Mouse (Mus musculus): ENCODE results near the gene Cep112. TPM values are rescaled to one million over a fixed set of nuclear protein-coding genes. Genes with fewer than 3 reads are reported as not detected.

The Cep112 gene
- polyA plus RNA-seq (2012; fragmentation: generic; extraction: Trizol) = 0.97 TPM
- long read RNA-seq, experiment 1, partial matches to known transcripts = 1 of 4 reads
- long read RNA-seq, experiment 1, other reads (novel, unspliced or antisense) = 3 of 4 reads
- long read RNA-seq, experiment 2, partial matches to known transcripts = 0 of 4 reads
- long read RNA-seq, experiment 2, other reads (novel, unspliced or antisense) = 2 of 4 reads

DNA sequence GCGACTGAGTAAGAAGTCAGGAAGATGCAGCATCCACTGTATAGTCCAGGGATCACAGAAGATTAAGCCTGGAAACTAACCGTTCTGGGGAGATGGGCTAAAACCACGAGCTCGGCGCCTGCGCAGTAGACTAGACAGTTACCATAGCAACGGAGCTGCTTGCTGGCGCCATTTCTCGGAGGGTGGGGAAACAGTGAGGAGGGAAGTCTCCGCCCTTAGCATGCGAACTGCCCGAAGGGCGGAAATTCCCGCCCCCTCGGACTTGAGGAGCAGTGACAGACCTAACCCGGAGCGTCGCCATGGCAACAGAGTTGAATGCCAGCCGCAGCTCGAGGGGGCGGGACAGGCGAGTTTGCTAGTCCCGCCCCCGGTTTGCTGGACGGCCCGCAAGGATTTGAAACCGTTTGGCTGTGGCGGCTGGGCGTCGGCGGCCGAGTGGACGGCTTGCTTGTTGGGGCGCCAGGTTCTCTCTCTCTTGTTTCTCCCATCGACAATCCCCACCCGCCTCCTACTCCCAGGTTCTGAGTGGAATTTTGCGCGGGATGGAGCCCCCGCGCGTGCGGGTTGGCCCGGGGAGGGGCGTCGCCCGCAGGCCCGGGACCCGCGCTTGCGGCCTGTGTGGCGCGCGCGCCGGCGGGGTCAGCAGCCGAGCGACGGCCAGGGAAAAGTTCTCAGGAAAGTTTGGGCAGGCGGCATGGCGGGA is at the start of gene Cep112:
Cep112 (plus strand) TSS at position 304 of the 703 bp plus-strand sequence.
- peak within 1 kb of the TSS; percentile 46 for H3K4me3 ChIP-seq (ENCODE audit: insufficient read depth, poor library complexity, severe bottlenecking)

DNA sequence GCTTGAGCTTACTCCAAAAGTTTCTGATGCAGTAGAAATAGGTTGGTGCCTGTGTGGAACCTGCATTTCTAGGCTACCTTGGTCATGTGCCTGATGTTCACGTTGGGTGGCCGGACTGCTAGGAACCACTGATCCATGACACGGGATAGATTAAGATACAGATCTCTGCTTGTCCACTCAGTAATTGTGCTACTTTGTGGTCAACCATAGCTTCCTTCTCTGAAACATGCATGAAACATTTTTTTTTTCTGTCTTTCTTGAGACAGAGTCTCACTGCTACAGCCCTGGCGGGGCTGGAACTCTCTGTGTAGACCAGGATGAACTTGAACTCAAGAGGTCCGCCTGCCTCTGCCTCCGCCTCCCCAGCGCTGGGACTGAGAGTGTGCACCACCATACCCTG is 48.2 kb upstream of the Cep112 start:
- H3K27me3 ChIP-seq (ENCODE audit: control insufficient read depth, insufficient read depth, insufficient read length) = no peaks in the 10 kb centered on the region
- no peaks in the 10 kb centered on the region for H3K36me3 ChIP-seq (ENCODE audit: control insufficient read depth, insufficient read depth)
- no peak overlapping the region for H3ac ChIP-seq (ENCODE audit: control insufficient read depth, insufficient read length, low read depth)
- no peaks in the 10 kb centered on the region for H3K79me3 ChIP-seq (ENCODE audit: low read depth)
- no peaks in the 10 kb centered on the region for H3K79me2 ChIP-seq (ENCODE audit: control insufficient read depth, insufficient read depth)
- TF ChIP-seq MYOG (IDR thresholded peaks at IDR 0.05; ENCODE audit: control insufficient read depth, extremely low read depth, insufficient read length) = no peak
- no peak for TF ChIP-seq FOSL1 (IDR thresholded peaks at IDR 0.05; ENCODE audit: insufficient read depth, low read length, poor library complexity, severe bottlenecking)
- no peak for TF ChIP-seq MYOD1 (IDR thresholded peaks at IDR 0.05; ENCODE audit: control insufficient read depth, insufficient read length, low read depth)
- no peak for TF ChIP-seq USF1 (IDR thresholded peaks at IDR 0.05; ENCODE audit: low read depth)
- TF ChIP-seq CEBPB (IDR thresholded peaks at IDR 0.05; ENCODE audit: low read depth) = no peak
- no peak for TF ChIP-seq CTCF (IDR thresholded peaks at IDR 0.05; ENCODE audit: control insufficient read depth, insufficient read depth, insufficient read length)
- no peak for TF ChIP-seq MAX (IDR thresholded peaks at IDR 0.05)
- no peak overlapping the region for H3K4me3 ChIP-seq (ENCODE audit: insufficient read depth, poor library complexity, severe bottlenecking)

More for the DNA sequence above, at the start of gene Cep112:
- Histone ChIP-seq H3ac (ENCODE audit: control insufficient read depth, insufficient read length, low read depth) (peak within 1 kb of the TSS; percentile 60), H3K79me3 (ENCODE audit: low read depth) (no peaks in the 10 kb centered on the region), H3K36me3 (ENCODE audit: control insufficient read depth, insufficient read depth) (no peaks in the 10 kb centered on the region), H3K27me3 (ENCODE audit: control insufficient read depth, insufficient read depth, insufficient read length) (no peaks in the 10 kb centered on the region), H3K79me2 (ENCODE audit: control insufficient read depth, insufficient read depth) (no peaks in the 10 kb centered on the region)
- TF ChIP-seq MYOD1 (IDR thresholded peaks at IDR 0.05; ENCODE audit: control insufficient read depth, insufficient read length, low read depth) = no peak

DNA sequence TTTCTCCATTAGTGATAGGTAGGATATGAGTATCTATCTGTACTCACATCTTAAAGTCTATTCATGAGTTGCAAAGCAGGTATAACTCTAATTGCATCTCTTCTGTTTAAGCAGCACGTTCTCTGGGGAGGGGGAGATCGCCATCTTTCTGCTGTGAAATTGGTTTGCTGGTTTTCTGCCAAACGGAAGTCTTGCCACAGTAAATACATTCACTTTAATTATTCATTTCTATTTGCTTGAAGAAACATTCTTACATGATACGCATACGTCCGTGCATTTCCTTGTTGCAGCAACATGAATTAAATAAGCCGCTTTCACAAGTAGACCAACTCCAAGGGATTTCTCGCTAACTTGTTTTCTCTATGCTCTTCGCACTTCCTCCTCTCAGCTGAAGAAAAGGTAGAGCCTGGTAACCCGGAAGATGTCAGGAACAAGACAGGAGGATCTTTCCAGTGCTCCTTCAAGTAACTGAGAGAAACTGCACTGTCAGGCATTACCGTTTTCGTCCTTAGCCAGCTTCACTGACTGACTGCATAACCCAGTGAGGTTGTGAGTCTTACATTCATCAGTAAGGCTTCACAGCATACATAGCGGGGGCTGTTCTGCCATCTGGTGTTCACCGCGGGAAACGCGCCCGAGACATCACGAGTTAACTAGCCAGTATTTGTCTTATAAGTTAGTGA is 47.2 kb upstream of the Cep112 start:
- no peaks in the 10 kb centered on the region for H3K79me2 ChIP-seq (ENCODE audit: control insufficient read depth, insufficient read depth)
- H3K27me3 ChIP-seq (ENCODE audit: control insufficient read depth, insufficient read depth, insufficient read length) = no peaks in the 10 kb centered on the region
- H3K79me3 ChIP-seq (ENCODE audit: low read depth) = no peaks in the 10 kb centered on the region
- H3ac ChIP-seq (ENCODE audit: control insufficient read depth, insufficient read length, low read depth) = no peak overlapping the region
- H3K4me3 ChIP-seq (ENCODE audit: insufficient read depth, poor library complexity, severe bottlenecking) = no peak overlapping the region
- no peaks in the 10 kb centered on the region for H3K36me3 ChIP-seq (ENCODE audit: control insufficient read depth, insufficient read depth)
- TF ChIP-seq USF1 (IDR thresholded peaks at IDR 0.05; ENCODE audit: low read depth) = no peak
- peak; percentile 73 for TF ChIP-seq CTCF (IDR thresholded peaks at IDR 0.05; ENCODE audit: control insufficient read depth, insufficient read depth, insufficient read length)
- peak; percentile 27 for TF ChIP-seq MAX (IDR thresholded peaks at IDR 0.05)
- no peak for TF ChIP-seq MYOD1 (IDR thresholded peaks at IDR 0.05; ENCODE audit: control insufficient read depth, insufficient read length, low read depth)

DNA sequence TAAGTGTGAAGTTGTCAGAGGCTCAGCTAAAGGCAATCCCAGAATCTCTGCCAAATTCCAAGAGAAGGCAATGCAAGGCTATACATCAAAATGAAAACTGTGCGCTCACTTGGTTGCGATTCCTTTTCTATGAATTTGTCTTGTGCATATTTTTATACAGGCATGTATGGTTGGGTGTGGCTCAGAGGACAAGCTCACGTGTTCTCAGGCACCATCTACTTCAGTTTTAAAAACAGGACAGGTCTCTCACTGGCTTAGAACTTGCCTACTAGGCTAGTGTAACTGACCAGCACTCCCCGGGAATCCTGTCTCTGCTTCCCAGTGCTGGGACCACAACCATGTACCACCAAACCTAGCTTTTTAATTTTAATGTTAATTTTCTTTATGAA is 46.6 kb upstream of the Cep112 start:
- no peaks in the 10 kb centered on the region for H3K27me3 ChIP-seq (ENCODE audit: control insufficient read depth, insufficient read depth, insufficient read length)
- no peak overlapping the region for H3K4me3 ChIP-seq (ENCODE audit: insufficient read depth, poor library complexity, severe bottlenecking)
- H3ac ChIP-seq (ENCODE audit: control insufficient read depth, insufficient read length, low read depth) = no peak overlapping the region
- no peaks in the 10 kb centered on the region for H3K79me3 ChIP-seq (ENCODE audit: low read depth)
- no peaks in the 10 kb centered on the region for H3K36me3 ChIP-seq (ENCODE audit: control insufficient read depth, insufficient read depth)
- no peaks in the 10 kb centered on the region for H3K79me2 ChIP-seq (ENCODE audit: control insufficient read depth, insufficient read depth)
- TF ChIP-seq MYOG (IDR thresholded peaks at IDR 0.05; ENCODE audit: control insufficient read depth, extremely low read depth, insufficient read length) = no peak

DNA sequence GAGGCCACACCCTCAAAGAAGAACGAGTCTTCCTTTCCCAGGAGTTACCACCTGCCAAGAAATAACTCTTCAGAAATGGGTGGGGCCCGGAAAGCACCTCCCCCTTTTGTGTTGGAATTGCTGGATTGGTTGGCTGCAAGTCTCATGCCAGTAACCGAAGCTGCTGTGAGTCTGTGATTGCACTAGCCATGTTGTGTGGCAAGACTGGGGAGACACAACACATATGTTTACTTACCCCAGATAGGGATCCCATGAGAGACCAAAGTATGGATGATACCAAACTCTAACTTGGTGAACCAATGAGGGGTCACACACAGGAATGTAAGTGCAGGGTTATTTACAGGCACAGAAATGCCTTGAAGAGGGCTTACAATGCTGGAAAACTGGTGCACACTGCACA is 42.3 kb upstream of the Cep112 start:
- Histone ChIP-seq H3K4me3 (ENCODE audit: insufficient read depth, poor library complexity, severe bottlenecking) (no peak overlapping the region), H3K79me2 (ENCODE audit: control insufficient read depth, insufficient read depth) (no peaks in the 10 kb centered on the region), H3K27me3 (ENCODE audit: control insufficient read depth, insufficient read depth, insufficient read length) (no peaks in the 10 kb centered on the region), H3K36me3 (ENCODE audit: control insufficient read depth, insufficient read depth) (no peaks in the 10 kb centered on the region), H3K79me3 (ENCODE audit: low read depth) (no peaks in the 10 kb centered on the region), H3ac (ENCODE audit: control insufficient read depth, insufficient read length, low read depth) (no peak overlapping the region)
- no peak for TF ChIP-seq CEBPB (IDR thresholded peaks at IDR 0.05; ENCODE audit: low read depth)
- TF ChIP-seq MYOG (IDR thresholded peaks at IDR 0.05; ENCODE audit: control insufficient read depth, extremely low read depth, insufficient read length) = no peak
- no peak for TF ChIP-seq USF1 (IDR thresholded peaks at IDR 0.05; ENCODE audit: low read depth)
- no peak for TF ChIP-seq MAX (IDR thresholded peaks at IDR 0.05)
- no peak for TF ChIP-seq FOSL1 (IDR thresholded peaks at IDR 0.05; ENCODE audit: insufficient read depth, low read length, poor library complexity, severe bottlenecking)
- TF ChIP-seq CTCF (IDR thresholded peaks at IDR 0.05; ENCODE audit: control insufficient read depth, insufficient read depth, insufficient read length) = no peak
- no peak for TF ChIP-seq MYOD1 (IDR thresholded peaks at IDR 0.05; ENCODE audit: control insufficient read depth, insufficient read length, low read depth)
